In the genomic region with DNA sequence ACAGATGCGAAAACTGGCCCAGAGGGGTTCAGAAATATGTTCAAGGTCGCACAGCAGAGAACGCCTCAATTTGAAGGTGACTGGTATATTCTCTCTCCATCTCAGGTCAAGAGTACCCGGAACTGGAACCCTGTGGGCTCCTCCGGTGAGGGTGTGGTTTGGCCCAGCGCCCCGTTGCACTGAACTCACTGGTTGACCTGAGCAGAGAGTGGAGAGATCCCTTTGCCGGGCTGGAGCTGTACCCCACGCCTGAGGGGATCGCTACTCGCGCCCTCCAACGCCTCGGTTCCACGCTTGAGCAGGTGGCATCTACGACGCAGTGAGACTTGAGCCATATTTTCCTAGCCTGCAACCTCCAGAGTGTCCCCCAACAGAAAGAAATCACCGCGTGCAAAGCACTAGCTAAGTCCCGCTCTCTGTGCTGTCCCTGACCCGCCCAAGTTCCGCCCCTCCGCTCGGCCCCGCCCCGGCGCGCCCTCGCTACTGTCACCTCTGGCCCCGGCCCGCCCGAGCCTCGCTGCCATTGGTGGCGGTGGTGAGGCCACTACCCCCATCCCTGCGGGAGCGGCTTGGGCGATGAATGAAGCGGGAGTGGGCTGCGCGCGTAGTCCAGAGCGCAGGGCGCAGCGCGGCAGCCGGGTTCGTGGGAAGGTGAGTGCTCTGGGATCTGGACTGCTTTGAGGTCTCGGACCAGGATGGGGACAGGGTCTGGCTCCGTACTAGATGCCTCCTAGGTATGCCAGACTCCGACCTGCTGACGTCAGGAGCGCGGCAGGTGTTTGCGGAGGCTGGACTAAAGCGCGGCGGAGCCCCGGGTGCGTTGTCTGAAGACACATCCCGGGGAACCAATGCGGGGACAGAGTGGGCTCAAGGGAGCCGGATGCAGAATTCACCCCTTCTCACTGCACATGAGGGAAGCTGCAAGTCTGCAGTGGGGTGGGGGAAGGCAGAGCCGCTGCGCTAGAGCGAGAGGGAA, we compare ENCODE assay signal across 8 mouse cellular contexts. TPM values are rescaled to one million over a fixed set of nuclear protein-coding genes. Genes with fewer than 3 reads are reported as not detected.
DNase-seq lines count a peak whose midpoint lies in the region; ATAC-seq and TF ChIP-seq lines count a peak whose summit lies in the region.

A gene (plus strand): TSS at position 523 of the 976 bp plus-strand sequence.

- ATAC-seq in forebrain, embryonic 11.5 days (replicated peaks; ENCODE audit: low FRiP score): peak; percentile 97
- ATAC-seq in heart, embryonic 15.5 days (replicated peaks; ENCODE audit: insufficient number of reproducible peaks, insufficient read depth, low FRiP score, low read depth): peak; percentile 88
- peak; percentile 97 for ATAC-seq in liver, embryonic 16.5 days (ENCODE audit: low read depth)
- ATAC-seq in neural tube, embryonic 12.5 days (ENCODE audit: low FRiP score, low read depth): peak; percentile 83
- peak; percentile 95 for ATAC-seq in stomach, postnatal 0 days (ENCODE audit: low FRiP score, low TSS enrichment)

- peaks cover 10% of the 10 kb centered on the region for H3K27me3 ChIP-seq in forebrain, embryonic 11.5 days (ENCODE audit: control insufficient read depth, insufficient read depth, low read length)
- H3K27me3 ChIP-seq in heart, embryonic 15.5 days: peaks cover 26% of the 10 kb centered on the region
- H3K27me3 ChIP-seq in liver, embryonic 16.5 days (ENCODE audit: control insufficient read depth, insufficient read depth, low read depth, low read length): peaks cover 28% of the 10 kb centered on the region
- peaks cover 40% of the 10 kb centered on the region for H3K27me3 ChIP-seq in neural tube, embryonic 12.5 days (replicated peaks)
- no peaks in the 10 kb centered on the region; the same call in 1 of the 2 replicates for H3K27me3 ChIP-seq in stomach, postnatal 0 days (ENCODE audit: control insufficient read depth, insufficient read depth, low read length)

- no peak for TF ChIP-seq EP300 in stomach, postnatal 0 days (optimal IDR thresholded peaks at IDR 0.05)

- TF ChIP-seq CTCF in stomach, postnatal 0 days (IDR thresholded peaks at IDR 0.05; ENCODE audit: low read depth): no peak

- H3K36me3 ChIP-seq in forebrain, embryonic 11.5 days (ENCODE audit: control insufficient read depth, insufficient read depth, low read length): no peaks in the 10 kb centered on the region
- no peaks in the 10 kb centered on the region for H3K36me3 ChIP-seq in heart, embryonic 15.5 days
- no peaks in the 10 kb centered on the region for H3K36me3 ChIP-seq in liver, embryonic 16.5 days (ENCODE audit: control insufficient read depth, insufficient read depth)
- H3K36me3 ChIP-seq in neural tube, embryonic 12.5 days: no peaks in the 10 kb centered on the region
- no peaks in the 10 kb centered on the region for H3K36me3 ChIP-seq in stomach, postnatal 0 days (ENCODE audit: control insufficient read depth, insufficient read depth, low read length)

- no peak within 1 kb of the TSS for H3K27ac ChIP-seq in forebrain, embryonic 11.5 days (ENCODE audit: low read depth, low read length)
- H3K27ac ChIP-seq in heart, embryonic 15.5 days: 0 out of 2 replicates have a peak within 1 kb of the TSS, but pooled peaks have one; percentile 36
- no peak within 1 kb of the TSS for H3K27ac ChIP-seq in liver, embryonic 16.5 days (ENCODE audit: low read length)
- H3K27ac ChIP-seq in neural tube, embryonic 12.5 days: 0 out of 2 replicates have a peak within 1 kb of the TSS, but pooled peaks have one; percentile 5
- peak within 1 kb of the TSS; percentile 65 for H3K27ac ChIP-seq in stomach, postnatal 0 days (replicated peaks)

- peak within 1 kb of the TSS; percentile 90 for H3K4me2 ChIP-seq in forebrain, embryonic 11.5 days (ENCODE audit: low read depth, low read length, severe bottlenecking)
- peak within 1 kb of the TSS; percentile 87 for H3K4me2 ChIP-seq in heart, embryonic 15.5 days
- H3K4me2 ChIP-seq in liver, embryonic 16.5 days (ENCODE audit: low read depth, low read length): peak within 1 kb of the TSS; percentile 77
- peak within 1 kb of the TSS; percentile 97 for H3K4me2 ChIP-seq in neural tube, embryonic 12.5 days (replicated peaks)
- peak within 1 kb of the TSS; percentile 71 for H3K4me2 ChIP-seq in stomach, postnatal 0 days (replicated peaks; ENCODE audit: low read depth)

- H3K4me3 ChIP-seq in forebrain, embryonic 11.5 days (ENCODE audit: low read depth, low read length): peak within 1 kb of the TSS; percentile 56
- H3K4me3 ChIP-seq in heart, embryonic 15.5 days: peak within 1 kb of the TSS; percentile 55
- H3K4me3 ChIP-seq in liver, embryonic 16.5 days (ENCODE audit: low read depth, low read length): peak within 1 kb of the TSS; percentile 58
- H3K4me3 ChIP-seq in neural tube, embryonic 12.5 days: peak within 1 kb of the TSS; percentile 46
- H3K4me3 ChIP-seq in stomach, postnatal 0 days (ENCODE audit: low read depth, low read length): peak within 1 kb of the TSS; percentile 49

- H3K4me1 ChIP-seq in forebrain, embryonic 11.5 days (replicated peaks; ENCODE audit: control insufficient read depth, insufficient read depth, low read length): peaks cover 7% of the 10 kb centered on the region
- H3K4me1 ChIP-seq in heart, embryonic 15.5 days (replicated peaks): peaks cover 15% of the 10 kb centered on the region
- H3K4me1 ChIP-seq in liver, embryonic 16.5 days (ENCODE audit: control insufficient read depth, low read depth, low read length): peaks cover 7% of the 10 kb centered on the region
- H3K4me1 ChIP-seq in neural tube, embryonic 12.5 days: peaks cover 13% of the 10 kb centered on the region; the same call in 1 of the 2 replicates
- no peaks in the 10 kb centered on the region; the same call in 1 of the 2 replicates for H3K4me1 ChIP-seq in stomach, postnatal 0 days (replicated peaks; ENCODE audit: control insufficient read depth, insufficient read depth)

- no peaks in the 10 kb centered on the region for H3K9me3 ChIP-seq in forebrain, embryonic 11.5 days (ENCODE audit: control insufficient read depth, low read length)
- no peaks in the 10 kb centered on the region for H3K9me3 ChIP-seq in heart, embryonic 15.5 days (replicated peaks)
- no peaks in the 10 kb centered on the region for H3K9me3 ChIP-seq in liver, embryonic 16.5 days (replicated peaks; ENCODE audit: control insufficient read depth, low read length)
- H3K9me3 ChIP-seq in neural tube, embryonic 12.5 days: no peaks in the 10 kb centered on the region
- no peaks in the 10 kb centered on the region for H3K9me3 ChIP-seq in stomach, postnatal 0 days (ENCODE audit: control insufficient read depth, low read length)

- peak; percentile 93 for DNase-seq in CD4-positive helper T cell, adult 2 months (ENCODE audit: low read depth, low spot score)
- DNase-seq in brain, adult 2 months (ENCODE audit: low read depth, low spot score): peak; percentile 88
- DNase-seq in forebrain, embryonic 11.5 days (ENCODE audit: low spot score): peak; percentile 95
- DNase-seq in kidney, postnatal 25 days: peak; percentile 92 to 96
- peak; percentile 96 for DNase-seq in stomach, postnatal 0 days (ENCODE audit: low spot score)

- H3K9ac ChIP-seq in forebrain, embryonic 11.5 days (ENCODE audit: low read length): peak within 1 kb of the TSS; percentile 63
- peak within 1 kb of the TSS; percentile 46; the same call in 1 of the 2 replicates for H3K9ac ChIP-seq in heart, embryonic 15.5 days
- 0 out of 2 replicates have a peak within 1 kb of the TSS, but pooled peaks have one; percentile 5 for H3K9ac ChIP-seq in liver, embryonic 16.5 days (ENCODE audit: low read depth, low read length)
- H3K9ac ChIP-seq in neural tube, embryonic 12.5 days: peak within 1 kb of the TSS; percentile 47
- H3K9ac ChIP-seq in stomach, postnatal 0 days (ENCODE audit: low read length): peak within 1 kb of the TSS; percentile 47

- 1% methylated on average over 65 of the region's 65 CpGs for WGBS in forebrain, embryonic 11.5 days
- 2% methylated on average over 64 of the region's 65 CpGs for WGBS in heart, embryonic 15.5 days
- 1% methylated on average over 65 of the region's 65 CpGs for WGBS in liver, embryonic 16.5 days (ENCODE audit: insufficient replicate concordance)
- 1% methylated on average over 65 of the region's 65 CpGs for WGBS in neural tube, embryonic 12.5 days
- WGBS in stomach, postnatal 0 days: 2% methylated on average over 65 of the region's 65 CpGs

RNA-seq across cellular contexts. Expression of the gene that starts here (rescaled TPM):
- 4.7 and 6.1 TPM in 2 replicates for polyA plus RNA-seq in forebrain, embryonic 11.5 days (2014; fragmentation: Nextera tagmentation; extraction: Ambion mirVana)
- polyA plus RNA-seq in heart, embryonic 15.5 days (2015; fragmentation: Nextera tagmentation; extraction: Ambion mirVana): 0.26 and 1.6 TPM in 2 replicates
- polyA plus RNA-seq in liver, embryonic 16.5 days (2015; fragmentation: Nextera tagmentation; extraction: Ambion mirVana): 0.84 and 0.86 TPM in 2 replicates
- 6.0 and 7.8 TPM in 2 replicates for polyA plus RNA-seq in neural tube, embryonic 12.5 days (2016; fragmentation: Nextera tagmentation; extraction: Ambion mirVana)
- 4.2 and 5.6 TPM in 2 replicates for polyA plus RNA-seq in stomach, postnatal 0 days (2015; fragmentation: Nextera tagmentation; extraction: Ambion mirVana)

Comparison
In these comparisons a context has a peak if more than half of its experiments do, and no peak if none do; other contexts are left out.
1. Peak in ATAC-seq, H3K4me3 ChIP-seq, H3K9ac ChIP-seq and H3K4me2 ChIP-seq in liver, embryonic 16.5 days; RNA of the gene not detected or under 1 TPM.
2. H3K27ac ChIP-seq: peak in heart, embryonic 15.5 days (single experiment), neural tube, embryonic 12.5 days (single experiment) and stomach, postnatal 0 days (single experiment); none in forebrain, embryonic 11.5 days (single experiment) and liver, embryonic 16.5 days (single experiment).
3. H3K9ac ChIP-seq: peak in every context shown above with its lines; median percentile 63 in forebrain, embryonic 11.5 days; 47 in neural tube, embryonic 12.5 days; 47 in stomach, postnatal 0 days; 46 in heart, embryonic 15.5 days; 5 in liver, embryonic 16.5 days.
4. Peak in every context shown above with its lines, with median percentiles within 50 percentile points of each other: DNase-seq, ATAC-seq, H3K4me2 ChIP-seq and H3K4me3 ChIP-seq.